Mouse (Mus musculus): ENCODE results near the gene Mcub.

GRCm38 (mm10) chr3:129939058-129939457 lies 30.9 kb downstream of the Mcub start:
- TF ChIP-seq CTCF (IDR thresholded peaks at IDR 0.05; ENCODE audit: extremely low read depth, insufficient read depth, low read length) (no peak), POLR2A (IDR thresholded peaks at IDR 0.05; ENCODE audit: extremely low read depth, insufficient read depth, low read length) (no peak)

All from cortical plate, adult 2 months (tissue).